Mouse (Mus musculus) C2C12 (cell line): ENCODE data around the gene Capn10.

ENCODE experiments used
- CEBPB ChIP-seq: IDR thresholded peaks from one replicate; pipeline ENCODE4 v1.6.1; 2011; ENCODE audit warnings: low read depth, mild to moderate bottlenecking, control low read depth, moderate library complexity
- CTCF ChIP-seq: IDR thresholded peaks from one replicate; pipeline ENCODE4 v1.5.1; 2011; ENCODE audit not compliant: control insufficient read depth, insufficient read depth, insufficient read length
- MAX ChIP-seq: IDR thresholded peaks from one replicate; pipeline ENCODE4 v1.6.1; 2011; ENCODE audit warnings: mild to moderate bottlenecking, control low read depth
- MYOD1 ChIP-seq: IDR thresholded peaks from one replicate; pipeline ENCODE4 v1.6.1; 2011; ENCODE audit warnings: low read depth; ENCODE audit not compliant: control insufficient read depth, insufficient read length
- MYOG ChIP-seq: IDR thresholded peaks from one replicate; pipeline ENCODE4 v1.6.1; 2011; ENCODE audit not compliant: control insufficient read depth, insufficient read length; ENCODE audit errors: extremely low read depth
- USF1 ChIP-seq: IDR thresholded peaks from one replicate; pipeline ENCODE4 v1.6.1; 2011; ENCODE audit warnings: low read depth, mild to moderate bottlenecking, control low read depth, moderate library complexity

- TF ChIP-seq CTCF (no peak), MAX (no peak), MYOD1 (no peak), CEBPB (no peak), USF1 (no peak), MYOG (no peak)
Measured at GRCm38 (mm10) chr1:92916725-92917124, 17.5 kb upstream of the Capn10 start.
